Mouse (Mus musculus) C2C12 (cell line): ENCODE measurements around the gene Hspa1b.
"Not testable (repeated sequence)": the region's sequence is repeated elsewhere in the genome, so short reads cannot be mapped to it uniquely, and the experiment has no call there.

Experiments
- CTCF ChIP-seq: IDR thresholded peaks from one replicate; pipeline ENCODE4 v1.5.1; 2011; ENCODE audit not compliant: control insufficient read depth, insufficient read depth, insufficient read length
- MAX ChIP-seq: IDR thresholded peaks from one replicate; pipeline ENCODE4 v1.6.1; 2011; ENCODE audit warnings: mild to moderate bottlenecking, control low read depth
- MYOD1 ChIP-seq: IDR thresholded peaks from one replicate; pipeline ENCODE4 v1.6.1; 2011; ENCODE audit warnings: low read depth; ENCODE audit not compliant: control insufficient read depth, insufficient read length
- USF1 ChIP-seq: IDR thresholded peaks from one replicate; pipeline ENCODE4 v1.6.1; 2011; ENCODE audit warnings: low read depth, mild to moderate bottlenecking, control low read depth, moderate library complexity

- not testable (repeated sequence) for TF ChIP-seq CTCF, MYOD1, MAX, USF1
Observed at GRCm38 (mm10) chr17:34970850-34971249, 11.8 kb upstream of the Hspa1b start.
